Mouse (Mus musculus) lung, postnatal 10 days (tissue): ENCODE measurements at regions not wholly inside any gene's neighbourhood (a gene's known extent, or its start where the extent isn't known, plus 50 kb on each side); places are given as distances from the start of the nearest gene placed in this dataset.

Experiments used
- DNase-seq: peaks from one replicate; pipeline ENCODE4 v3.0.0; 2021

- DNase-seq = no peak
These were observed 80.1 kb downstream of the Gm572 start for GRCm38 (mm10) chr4:148723208-148723607.

- DNase-seq = no peak
These were observed 80.1 kb upstream of the Casz1 start for GRCm38 (mm10) chr4:148723934-148724719.

GRCm38 (mm10) chr4:148728800-148729199, 75.4 kb upstream of the Casz1 start:
- no peak for DNase-seq

GRCm38 (mm10) chr4:148731586-148731985, 72.6 kb upstream of the Casz1 start:
- no peak for DNase-seq

- DNase-seq = no peak
These were observed 70.2 kb upstream of the Casz1 start for GRCm38 (mm10) chr4:148734061-148734460.

- DNase-seq = peak; percentile 78
These were observed 69.7 kb upstream of the Casz1 start for GRCm38 (mm10) chr4:148734547-148734946.

GRCm38 (mm10) chr4:148738601-148739530, 65.4 kb upstream of the Casz1 start:
- no peak for DNase-seq

- peak; percentile 80 for DNase-seq
These were observed 61.4 kb upstream of the Casz1 start for GRCm38 (mm10) chr4:148742549-148743413.

- DNase-seq = no peak
These were observed 60.8 kb upstream of the Casz1 start for GRCm38 (mm10) chr4:148743414-148743844.

- DNase-seq = no peak
These were observed 60.2 kb upstream of the Casz1 start for GRCm38 (mm10) chr4:148744053-148744452.

GRCm38 (mm10) chr4:148746460-148747314, 57.5 kb upstream of the Casz1 start:
- no peak for DNase-seq

- DNase-seq = no peak
These were observed 56.9 kb upstream of the Casz1 start for GRCm38 (mm10) chr4:148747315-148747644.

GRCm38 (mm10) chr4:148750030-148750429, 54.2 kb upstream of the Casz1 start:
- no peak for DNase-seq

- no peak for DNase-seq
These were observed 52.6 kb upstream of the Casz1 start for GRCm38 (mm10) chr4:148751591-148751990.

GRCm38 (mm10) chr4:148752360-148753093, 51.7 kb upstream of the Casz1 start:
- no peak for DNase-seq

GRCm38 (mm10) chr4:148753143-148753798, 51.0 kb upstream of the Casz1 start:
- DNase-seq = no peak

GRCm38 (mm10) chr4:148753849-148754248, 50.4 kb upstream of the Casz1 start:
- DNase-seq = no peak
